Mouse (Mus musculus): ENCODE data around the gene Bcl2l12. TPM values are rescaled to one million over a fixed set of nuclear protein-coding genes. Genes with fewer than 3 reads are reported as not detected.

Bcl2l12 gene
- total RNA-seq (2023) = 19.6 TPM

DNA sequence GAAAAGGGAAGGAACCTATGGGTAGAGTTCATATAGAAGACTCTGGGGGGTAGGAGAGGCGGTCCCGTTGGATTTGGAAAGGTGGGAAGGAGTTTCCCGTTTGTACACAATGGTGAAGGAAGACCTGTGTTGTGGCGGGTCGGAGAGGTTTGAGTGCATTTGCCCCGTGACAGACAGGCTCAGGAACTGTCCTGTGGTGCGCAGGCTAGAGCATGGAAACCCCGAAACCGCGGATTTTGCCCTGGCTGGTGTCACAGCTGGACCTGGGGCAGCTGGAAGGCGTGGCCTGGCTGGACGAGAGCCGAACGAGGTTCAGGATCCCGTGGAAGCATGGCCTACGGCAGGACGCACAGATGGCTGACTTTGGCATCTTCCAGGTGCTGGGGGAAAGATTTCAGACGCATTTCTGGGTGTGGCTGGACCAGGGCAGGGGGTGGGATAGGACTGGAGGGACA is at the start of gene Bcl2l12:
Bcl2l12 (minus strand) TSS at position 212 of the 455 bp plus-strand sequence.

GRCm38 (mm10) chr7:45017242-45018061 is 18.9 kb upstream of the Bcl2l12 start, which contains the start of gene Rras:
Gene Rras (plus strand): TSS chr7:45017961.

GRCm38 (mm10) chr7:45015957-45016612 is 17.6 kb upstream of the Bcl2l12 start, which contains the start of gene Scaf1:
Gene Scaf1 (minus strand): TSS chr7:45016363.

GRCm38 (mm10) chr7:44997231-44997939 is 1.1 kb downstream of the Bcl2l12 start, which contains the start of gene Irf3:
Gene Irf3 (plus strand): TSS chr7:44997648.

DNA sequence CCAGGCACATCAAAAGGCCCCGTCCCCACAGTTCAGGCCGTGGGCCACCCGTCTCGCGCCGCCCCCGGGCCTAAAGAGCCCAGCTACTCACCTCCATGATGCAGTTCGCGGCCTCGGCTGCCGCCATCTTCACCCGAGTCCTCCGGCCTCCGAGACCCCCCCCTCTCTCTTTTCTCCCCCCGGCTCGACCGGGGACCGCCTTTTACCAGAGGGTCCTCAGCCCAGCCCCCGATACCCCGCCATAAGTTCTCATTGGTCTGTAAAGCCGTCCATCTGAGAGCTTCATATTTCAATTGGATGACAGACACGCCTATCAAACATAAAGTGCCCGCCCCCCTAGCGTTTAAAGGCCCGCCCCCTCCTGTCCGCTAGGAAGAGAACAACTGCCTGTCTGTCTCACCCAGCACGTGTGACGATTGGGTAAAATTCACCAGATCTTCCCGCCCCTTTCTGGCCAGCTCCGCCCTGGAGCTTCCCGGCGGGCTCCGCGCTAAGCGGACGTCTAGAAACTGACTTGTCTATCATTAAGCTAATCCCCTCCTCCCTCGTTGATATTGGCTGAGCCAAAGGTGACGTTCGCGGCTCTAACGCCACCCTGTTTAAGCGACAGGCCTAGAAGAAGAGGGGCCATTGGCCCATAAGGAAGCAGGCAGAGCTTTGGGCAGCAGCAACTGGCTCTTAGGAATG is 12.2 kb downstream of the Bcl2l12 start, which contains the start of gene Prmt1:
Prmt1 (minus strand) TSS at position 377 of the 687 bp plus-strand sequence.

DNA sequence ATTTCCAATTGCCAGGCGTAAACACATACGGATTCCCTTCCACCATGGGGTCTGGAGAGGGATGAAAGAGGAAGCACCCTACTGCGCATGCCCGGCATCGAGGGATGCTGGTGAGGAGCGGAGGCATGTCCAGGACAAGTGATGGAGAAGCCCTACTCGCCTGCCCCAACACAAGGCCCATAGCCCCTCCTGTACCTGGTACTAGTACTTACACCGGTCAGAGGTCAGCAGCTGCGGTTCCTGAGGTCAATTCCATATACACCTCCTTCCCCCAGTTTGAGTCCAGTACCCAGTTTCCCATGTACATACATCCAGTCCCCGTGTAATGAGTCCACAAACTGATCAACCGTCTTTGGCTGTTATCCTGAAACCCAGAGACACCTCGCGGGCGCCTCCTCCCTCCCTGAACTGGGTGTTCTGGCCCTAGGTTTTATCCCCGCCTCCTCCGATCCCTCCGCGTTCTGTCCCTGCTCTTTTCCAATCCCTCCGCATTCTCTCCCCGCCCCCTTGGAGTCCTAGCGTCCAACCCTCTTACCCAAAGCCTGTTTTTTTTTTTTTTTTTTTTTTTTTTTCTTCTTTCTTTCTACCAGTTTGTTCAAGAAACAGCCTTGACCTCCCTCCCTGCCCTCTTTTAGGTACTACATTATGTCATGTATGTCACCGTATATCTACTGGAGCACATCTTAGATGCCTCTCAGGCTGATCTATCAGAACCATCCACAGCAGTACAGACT is 24.0 kb downstream of the Bcl2l12 start, which contains the start of gene Cpt1c:
Cpt1c (minus strand) TSS at position 469 of the 734 bp plus-strand sequence.

GRCm38 (mm10) chr7:44942904-44943303 is 55.6 kb downstream of the Bcl2l12 start, which contains the start of gene Tsks:
Gene Tsks (plus strand): TSS chr7:44943204.

Other genes starting within 250 kb of the Bcl2l12 start
- gene Zfp473, start 247.7 kb downstream of the Bcl2l12 start, total RNA-seq (2023) = 0.86 TPM
- 42.8 TPM for gene Nup62, start 182.6 kb downstream of the Bcl2l12 start, total RNA-seq (2023)
- gene Il4i1, start 182.3 kb downstream of the Bcl2l12 start, total RNA-seq (2023) = 3.2 TPM
- 7.2 TPM for gene Atf5, start 182.1 kb downstream of the Bcl2l12 start, total RNA-seq (2023)
- gene Akt1s1, start 149.7 kb downstream of the Bcl2l12 start, total RNA-seq (2023) = 47.9 TPM
- 92.5 TPM for gene Tbc1d17, start 149.6 kb downstream of the Bcl2l12 start, total RNA-seq (2023)
- gene Pnkp, start 141.6 kb downstream of the Bcl2l12 start, total RNA-seq (2023) = 62.0 TPM
- 27.8 TPM for gene Ptov1, start 128.9 kb downstream of the Bcl2l12 start, total RNA-seq (2023)
- 77.4 TPM for gene Med25, start 106.0 kb downstream of the Bcl2l12 start, total RNA-seq (2023)
- 17.6 TPM for gene Fuz, start 102.6 kb downstream of the Bcl2l12 start, total RNA-seq (2023)
- gene Ap2a1, start 69.2 kb downstream of the Bcl2l12 start, total RNA-seq (2023) = 71.8 TPM
- 0.33 TPM for gene Tsks, start 55.5 kb downstream of the Bcl2l12 start, total RNA-seq (2023)
- gene Cpt1c, start 23.9 kb downstream of the Bcl2l12 start, total RNA-seq (2023) = 0.18 TPM
- 153 TPM for gene Prmt1, start 12.1 kb downstream of the Bcl2l12 start, total RNA-seq (2023)
- 157 TPM for gene Irf3, start 1.1 kb downstream of the Bcl2l12 start, total RNA-seq (2023)
- gene Scaf1, start 17.7 kb upstream of the Bcl2l12 start, total RNA-seq (2023) = 83.6 TPM
- 10.3 TPM for gene Rras, start 19.2 kb upstream of the Bcl2l12 start, total RNA-seq (2023)
- 75.1 TPM for gene Prr12, start 54.2 kb upstream of the Bcl2l12 start, total RNA-seq (2023)
- gene Nosip, start 63.7 kb upstream of the Bcl2l12 start, total RNA-seq (2023) = 61.3 TPM
- gene Prrg2, start 64.0 kb upstream of the Bcl2l12 start, total RNA-seq (2023) = 0.95 TPM
- 6.1 TPM for gene Rcn3, start 93.5 kb upstream of the Bcl2l12 start, total RNA-seq (2023)
- 22.7 TPM for gene Fcgrt, start 105.1 kb upstream of the Bcl2l12 start, total RNA-seq (2023)
- gene Rps11, start 125.7 kb upstream of the Bcl2l12 start, total RNA-seq (2023) = 3,211 TPM
- gene Rpl13a, start 130.0 kb upstream of the Bcl2l12 start, total RNA-seq (2023) = 5,433 TPM
- gene Gm45713, start 137.5 kb upstream of the Bcl2l12 start, total RNA-seq (2023) = not detected
- 299 TPM for gene Flt3l, start 137.7 kb upstream of the Bcl2l12 start, total RNA-seq (2023)
- 38.5 TPM for gene Pih1d1, start 155.6 kb upstream of the Bcl2l12 start, total RNA-seq (2023)
- 61.5 TPM for gene Aldh16a1, start 155.9 kb upstream of the Bcl2l12 start, total RNA-seq (2023)
- gene Slc17a7, start 165.2 kb upstream of the Bcl2l12 start, total RNA-seq (2023) = not detected
- not detected for gene Gfy, start 180.9 kb upstream of the Bcl2l12 start, total RNA-seq (2023)
- not detected for gene Pth2, start 182.3 kb upstream of the Bcl2l12 start, total RNA-seq (2023)
- not detected for gene Ccdc155, start 206.2 kb upstream of the Bcl2l12 start, total RNA-seq (2023)
- gene Dkkl1, start 213.4 kb upstream of the Bcl2l12 start, total RNA-seq (2023) = not detected
- gene Tead2, start 217.0 kb upstream of the Bcl2l12 start, total RNA-seq (2023) = not detected
- gene Cd37, start 240.4 kb upstream of the Bcl2l12 start, total RNA-seq (2023) = 346 TPM
- not detected for gene Slc6a16, start 242.4 kb upstream of the Bcl2l12 start, total RNA-seq (2023)

Measured in CD4-positive naive resting alpha-beta T cell, adult 57 days (primary cell).